Mouse (Mus musculus) layer of hippocampus, adult 18-20 months (tissue): ENCODE results near the gene Golim4. TPM values are rescaled to one million over a fixed set of nuclear protein-coding genes. Genes with fewer than 3 reads are reported as not detected.
"Not testable (repeated sequence)": the region's sequence is repeated elsewhere in the genome, so short reads cannot be mapped to it uniquely, and the experiment has no call there.

Experiments used
- DNase-seq, 2 experiments: peaks; one replicate each; pipeline ENCODE4 v3.0.0; 2022; ENCODE audit warnings: low spot score in 2 of 2
- long read RNA-seq: library from polyadenylated mRNA; stranded (forward); transcript quantifications from one replicate; pipeline ENCODE4 v2.0.0, GENCODE M21; 2021
- total RNA-seq, 2 experiments: library from RNA; stranded (reverse); gene quantifications; 2 replicates each; pipeline ENCODE4 v1.2.3; 2021

The Golim4 gene
- 10 to 100 TPM; 25.3 to 27.5 TPM for total RNA-seq
- long read RNA-seq, full-length matches to known transcripts, result 36 of 40 reads
- long read RNA-seq, partial matches to known transcripts, result 0 of 40 reads
- long read RNA-seq, other reads (novel, unspliced or antisense), result 4 of 40 reads

GRCm38 (mm10) chr3:75956551-75957302, at the start of gene Golim4:
Gene Golim4, minus strand, starts transcription at chr3:75956949.
- DNase-seq, result peak; percentile 95 to 97

GRCm38 (mm10) chr3:76005621-76006020, 48.9 kb upstream of the Golim4 start:
- DNase-seq, result no peak

- peak; percentile 15 to 83 for DNase-seq
Observed at GRCm38 (mm10) chr3:76001156-76001555, 44.4 kb upstream of the Golim4 start.

GRCm38 (mm10) chr3:76000481-76000880, 43.7 kb upstream of the Golim4 start:
- DNase-seq, result no peak

- DNase-seq, result peak in 1 of 2 experiments; percentile 17
Observed at GRCm38 (mm10) chr3:75981031-75981750, 24.4 kb upstream of the Golim4 start.

- DNase-seq, result not testable (repeated sequence)
Observed at GRCm38 (mm10) chr3:75962784-75963772, 6.3 kb upstream of the Golim4 start.

GRCm38 (mm10) chr3:75955661-75956491, 873 bp downstream of the Golim4 start:
- DNase-seq, result peak in 1 of 2 experiments; percentile 37

GRCm38 (mm10) chr3:75954185-75954584, 2.6 kb downstream of the Golim4 start:
- DNase-seq, result peak in 1 of 2 experiments; percentile 7

GRCm38 (mm10) chr3:75952328-75953060, 4.3 kb downstream of the Golim4 start:
- no peak for DNase-seq

- DNase-seq, result no peak
Observed at GRCm38 (mm10) chr3:75950897-75951296, 5.9 kb downstream of the Golim4 start.

- no peak for DNase-seq
Observed at GRCm38 (mm10) chr3:75949358-75949757, 7.4 kb downstream of the Golim4 start.

GRCm38 (mm10) chr3:75948541-75949095, 8.1 kb downstream of the Golim4 start:
- DNase-seq, result no peak

- no peak for DNase-seq
Observed at GRCm38 (mm10) chr3:75948003-75948402, 8.7 kb downstream of the Golim4 start.

GRCm38 (mm10) chr3:75942303-75943060, 14.3 kb downstream of the Golim4 start:
- peak; percentile 13 to 53 for DNase-seq

- DNase-seq, result no peak
Observed at GRCm38 (mm10) chr3:75941864-75942263, 14.9 kb downstream of the Golim4 start.

- DNase-seq, result no peak
Observed at GRCm38 (mm10) chr3:75936152-75936551, 20.6 kb downstream of the Golim4 start.

- DNase-seq, result no peak
Observed at GRCm38 (mm10) chr3:75930659-75931225, 26.0 kb downstream of the Golim4 start.
